Mouse (Mus musculus): Measurements from ENCODE around the gene Gm49396. TPM values are rescaled to one million over a fixed set of nuclear protein-coding genes. Genes with fewer than 3 reads are reported as not detected.
A peak's percentile ranks its signal among the peaks of the same experiment; 100 is the strongest.

The Gm49396 gene
- polyA plus RNA-seq, 1 experiment from 2014 or later: 15.1 TPM

Small RNA genes within 50 kb of the gene (microRNA-seq; reads per million reads assigned to microRNA genes)
- gene Gm38670: 1.9 reads per million, percentile 4 among the genes with 10 or more reads in this experiment
- gene Mir3569: not detected

Other genes with a start within 250 kb of the Gm49396 start
- 25.1 and 29.5 TPM in 2 replicates for gene Syne4, start 248.5 kb upstream of the Gm49396 start, polyA plus RNA-seq (2015; fragmentation: Nextera tagmentation; extraction: Ambion mirVana)
- 1.9 TPM in 1 of 2 replicates, not detected in the other for gene E130208F15Rik, start 241.6 kb upstream of the Gm49396 start, polyA plus RNA-seq (2015; fragmentation: Nextera tagmentation; extraction: Ambion mirVana)
- gene Sdhaf1, start 239.4 kb upstream of the Gm49396 start, polyA plus RNA-seq (2015; fragmentation: Nextera tagmentation; extraction: Ambion mirVana): 18.2 and 19.5 TPM in 2 replicates
- gene Lrfn3, start 200.6 kb upstream of the Gm49396 start, polyA plus RNA-seq (2015; fragmentation: Nextera tagmentation; extraction: Ambion mirVana): 4.2 TPM in 2 replicates
- 50.8 and 56.1 TPM in 2 replicates for gene Tyrobp, start 149.6 kb upstream of the Gm49396 start, polyA plus RNA-seq (2015; fragmentation: Nextera tagmentation; extraction: Ambion mirVana)
- gene Hcst, start 143.5 kb upstream of the Gm49396 start, polyA plus RNA-seq (2015; fragmentation: Nextera tagmentation; extraction: Ambion mirVana): 0.70 and 2.3 TPM in 2 replicates
- gene Nfkbid, start 141.6 kb upstream of the Gm49396 start, polyA plus RNA-seq (2015; fragmentation: Nextera tagmentation; extraction: Ambion mirVana): 1.5 and 2.1 TPM in 2 replicates
- 23.9 and 24.4 TPM in 2 replicates for gene Aplp1, start 117.8 kb upstream of the Gm49396 start, polyA plus RNA-seq (2015; fragmentation: Nextera tagmentation; extraction: Ambion mirVana)
- gene Kirrel2, start 105.7 kb upstream of the Gm49396 start, polyA plus RNA-seq (2015; fragmentation: Nextera tagmentation; extraction: Ambion mirVana): not detected in 2 replicates
- gene Nphs1, start 105.0 kb upstream of the Gm49396 start, polyA plus RNA-seq (2015; fragmentation: Nextera tagmentation; extraction: Ambion mirVana): 0.08 TPM in 1 of 2 replicates, not detected in the other
- gene Prodh2, start 69.7 kb upstream of the Gm49396 start, polyA plus RNA-seq (2015; fragmentation: Nextera tagmentation; extraction: Ambion mirVana): 0.25 and 0.44 TPM in 2 replicates
- 7.7 and 9.3 TPM in 2 replicates for gene Arhgap33, start 28.3 kb upstream of the Gm49396 start, polyA plus RNA-seq (2015; fragmentation: Nextera tagmentation; extraction: Ambion mirVana)
- gene Hspb6, start 11.2 kb upstream of the Gm49396 start, polyA plus RNA-seq (2015; fragmentation: Nextera tagmentation; extraction: Ambion mirVana): 32.1 and 33.6 TPM in 2 replicates
- 13.2 and 18.3 TPM in 2 replicates for gene Proser3, start 11.0 kb upstream of the Gm49396 start, polyA plus RNA-seq (2015; fragmentation: Nextera tagmentation; extraction: Ambion mirVana)
- gene Lin37, start 3.5 kb upstream of the Gm49396 start, polyA plus RNA-seq (2015; fragmentation: Nextera tagmentation; extraction: Ambion mirVana): 36.0 and 38.8 TPM in 2 replicates
- 99.0 TPM in 2 replicates for gene U2af1l4, start within 50 bp of the Gm49396 start, polyA plus RNA-seq (2015; fragmentation: Nextera tagmentation; extraction: Ambion mirVana)
- gene Psenen, start 283 bp downstream of the Gm49396 start, polyA plus RNA-seq (2015; fragmentation: Nextera tagmentation; extraction: Ambion mirVana): 119 and 124 TPM in 2 replicates
- 4.6 and 5.0 TPM in 2 replicates for gene Igflr1, start 2.1 kb downstream of the Gm49396 start, polyA plus RNA-seq (2015; fragmentation: Nextera tagmentation; extraction: Ambion mirVana)
- 8.4 and 10.0 TPM in 2 replicates for gene Kmt2b, start 25.4 kb downstream of the Gm49396 start, polyA plus RNA-seq (2015; fragmentation: Nextera tagmentation; extraction: Ambion mirVana)
- gene Zbtb32, start 35.6 kb downstream of the Gm49396 start, polyA plus RNA-seq (2015; fragmentation: Nextera tagmentation; extraction: Ambion mirVana): 2.3 and 3.7 TPM in 2 replicates
- gene Upk1a, start 49.5 kb downstream of the Gm49396 start, polyA plus RNA-seq (2015; fragmentation: Nextera tagmentation; extraction: Ambion mirVana): 0.88 and 1.4 TPM in 2 replicates
- 867 and 890 TPM in 2 replicates for gene Cox6b1, start 62.8 kb downstream of the Gm49396 start, polyA plus RNA-seq (2015; fragmentation: Nextera tagmentation; extraction: Ambion mirVana)
- gene Etv2, start 72.5 kb downstream of the Gm49396 start, polyA plus RNA-seq (2015; fragmentation: Nextera tagmentation; extraction: Ambion mirVana): not detected in 2 replicates
- 126 and 130 TPM in 2 replicates for gene Rbm42, start 87.0 kb downstream of the Gm49396 start, polyA plus RNA-seq (2015; fragmentation: Nextera tagmentation; extraction: Ambion mirVana)
- gene Haus5, start 101.7 kb downstream of the Gm49396 start, polyA plus RNA-seq (2015; fragmentation: Nextera tagmentation; extraction: Ambion mirVana): 61.9 and 62.6 TPM in 2 replicates
- not detected in 2 replicates for gene Pmis2, start 108.3 kb downstream of the Gm49396 start, polyA plus RNA-seq (2015; fragmentation: Nextera tagmentation; extraction: Ambion mirVana)
- 0.96 TPM in 1 of 2 replicates, not detected in the other for gene 2200002J24Rik, start 135.6 kb downstream of the Gm49396 start, polyA plus RNA-seq (2015; fragmentation: Nextera tagmentation; extraction: Ambion mirVana)
- gene Atp4a, start 148.9 kb downstream of the Gm49396 start, polyA plus RNA-seq (2015; fragmentation: Nextera tagmentation; extraction: Ambion mirVana): 0.40 and 0.41 TPM in 2 replicates
- gene Tmem147, start 166.2 kb downstream of the Gm49396 start, polyA plus RNA-seq (2015; fragmentation: Nextera tagmentation; extraction: Ambion mirVana): 153 and 159 TPM in 2 replicates
- 0.19 and 0.46 TPM in 2 replicates for gene Gapdhs, start 180.3 kb downstream of the Gm49396 start, polyA plus RNA-seq (2015; fragmentation: Nextera tagmentation; extraction: Ambion mirVana)
- gene Sbsn, start 188.1 kb downstream of the Gm49396 start, polyA plus RNA-seq (2015; fragmentation: Nextera tagmentation; extraction: Ambion mirVana): 1.4 and 1.8 TPM in 2 replicates
- 5.4 and 5.9 TPM in 2 replicates for gene Dmkn, start 200.4 kb downstream of the Gm49396 start, polyA plus RNA-seq (2015; fragmentation: Nextera tagmentation; extraction: Ambion mirVana)
- 2.4 and 5.1 TPM in 2 replicates for gene Krtdap, start 224.6 kb downstream of the Gm49396 start, polyA plus RNA-seq (2015; fragmentation: Nextera tagmentation; extraction: Ambion mirVana)